Mouse (Mus musculus): Measurements from ENCODE around the gene Rsph1.

GRCm38 (mm10) chr17:31254463-31254931 is 22.7 kb downstream of the Rsph1 start:
- TF ChIP-seq CTCF (IDR thresholded peaks at IDR 0.05; ENCODE audit: control insufficient read depth, insufficient read depth, low read length) (peak; percentile 74), POLR2A (IDR thresholded peaks at IDR 0.05; ENCODE audit: borderline replicate concordance, control insufficient read depth, low read depth, low read length) (no peak)
